Mouse (Mus musculus) embryonic stem cell, embryonic (primary cell): Measurements from ENCODE around the gene Tacc2.

Source experiments
- CTCF ChIA-PET, 4 experiments: fragments of 300-600 bp in 2 of 4; fragments of 350-600 bp in 2 of 4; sonication (Branson Sonifier 250); formaldehyde crosslinking; loops; one replicate each; lab custom pipeline; 2022; ENCODE audit warnings: inconsistent platforms in 2 of 4; lab: Charles Lee
- POLR2A ChIA-PET, 4 experiments: fragments of 300-600 bp in 2 of 4; fragments of 350-600 bp in 2 of 4; sonication (Branson Sonifier 250); formaldehyde crosslinking; loops; one replicate each; lab custom pipeline; 2022; ENCODE audit warnings: antibody characterized with exemption in 4 of 4, inconsistent platforms in 1 of 4; lab: Charles Lee

The Tacc2 gene

GRCm38 (mm10) chr7:130671301-130671700, 94.1 kb downstream of the Tacc2 start:
- ChIA-PET POLR2A (interaction anchor here in 3 of 4 experiments (0.5 to 7.6 kb wide), 49 partner anchors 8 to 196 kb away, joined by 3 to 71 read pairs (median 5); no protein-coding TSS in a partner anchor), CTCF (interaction anchor here (0.6 to 4.1 kb wide), 18 partner anchors 9 to 295 kb away, joined by 3 to 42 read pairs (median 4); no protein-coding TSS in a partner anchor)

- ChIA-PET POLR2A (interaction anchor here (0.6 to 7.6 kb wide), 27 partner anchors 7 to 93 kb away, joined by 3 to 71 read pairs (median 4); no protein-coding TSS in a partner anchor), CTCF (interaction anchor here (0.6 to 4.1 kb wide), 38 partner anchors 8 to 140 kb away, joined by 3 to 42 read pairs (median 3); no protein-coding TSS in a partner anchor)
These were observed 96.2 kb downstream of the Tacc2 start for GRCm38 (mm10) chr7:130673169-130674033.

GRCm38 (mm10) chr7:130674526-130674925, 97.3 kb downstream of the Tacc2 start:
- POLR2A ChIA-PET: interaction anchor here in 2 of 4 experiments (1.0 to 7.6 kb wide), 8 partner anchors 20 to 141 kb away, joined by 3 to 71 read pairs (median 4); no protein-coding TSS in a partner anchor
- CTCF ChIA-PET: interaction anchor here in 3 of 4 experiments (0.8 to 4.1 kb wide), 11 partner anchors 9 to 89 kb away, joined by 3 to 42 read pairs (median 8); no protein-coding TSS in a partner anchor

- ChIA-PET CTCF (interaction anchor here (0.6 to 2.6 kb wide), 7 partner anchors 10 to 1028 kb away, joined by 3 to 11 read pairs (median 4); no protein-coding TSS in a partner anchor), POLR2A (interaction anchor here in 2 of 4 experiments (0.5 to 2.5 kb wide), 15 partner anchors 8 to 144 kb away, joined by 3 to 9 read pairs (median 4); no protein-coding TSS in a partner anchor)
These were observed 99.8 kb downstream of the Tacc2 start for GRCm38 (mm10) chr7:130676885-130677540.

GRCm38 (mm10) chr7:130677541-130678274, 100.5 kb downstream of the Tacc2 start:
- ChIA-PET POLR2A (interaction anchor here in 2 of 4 experiments (0.5 to 2.5 kb wide), 19 partner anchors 8 to 145 kb away, joined by 3 to 9 read pairs (median 4); no protein-coding TSS in a partner anchor), CTCF (interaction anchor here in 3 of 4 experiments (0.7 to 2.8 kb wide), 8 partner anchors 12 to 85 kb away, joined by 3 to 12 read pairs (median 4); no protein-coding TSS in a partner anchor)

- POLR2A ChIA-PET: interaction anchor here in 2 of 4 experiments (1.0 to 2.5 kb wide), 15 partner anchors 9 to 146 kb away, joined by 3 to 9 read pairs (median 4); no protein-coding TSS in a partner anchor
These were observed 101.2 kb downstream of the Tacc2 start for GRCm38 (mm10) chr7:130678414-130678813.

GRCm38 (mm10) chr7:130681798-130682197, 104.6 kb downstream of the Tacc2 start:
- ChIA-PET POLR2A (interaction anchor here in 3 of 4 experiments (0.6 to 3.5 kb wide), 8 partner anchors 10 to 1090 kb away, joined by 3 to 28 read pairs (median 4); no protein-coding TSS in a partner anchor), CTCF (interaction anchor here in 2 of 4 experiments (0.6 to 0.9 kb wide), 2 partner anchors 18 to 45 kb away, joined by 3 to 4 read pairs; no protein-coding TSS in a partner anchor)

More at GRCm38 (mm10) chr7:130678414-130678813, 101.2 kb downstream of the Tacc2 start:
- CTCF ChIA-PET: interaction anchor here in 3 of 4 experiments (0.7 to 2.8 kb wide), 7 partner anchors 12 to 84 kb away, joined by 3 to 12 read pairs (median 3); no protein-coding TSS in a partner anchor

GRCm38 (mm10) chr7:130688601-130689000, 111.4 kb downstream of the Tacc2 start:
- CTCF ChIA-PET: no interaction called here
- POLR2A ChIA-PET: interaction anchor here in 2 of 4 experiments (0.9 to 1.9 kb wide), 4 partner anchors 11 to 156 kb away, joined by 3 to 8 read pairs (median 3); no protein-coding TSS in a partner anchor

GRCm38 (mm10) chr7:130690869-130691268, 113.6 kb downstream of the Tacc2 start:
- POLR2A ChIA-PET: interaction anchor here in 2 of 4 experiments (0.7 to 7.0 kb wide), 31 partner anchors 8 to 1946 kb away, joined by 3 to 96 read pairs (median 5); no protein-coding TSS in a partner anchor
- CTCF ChIA-PET: interaction anchor here in 3 of 4 experiments (0.6 to 2.7 kb wide), 6 partner anchors 11 to 86 kb away, joined by 3 to 9 read pairs (median 5); no protein-coding TSS in a partner anchor

GRCm38 (mm10) chr7:130691931-130692330, 114.7 kb downstream of the Tacc2 start:
- CTCF ChIA-PET: interaction anchor here in 3 of 4 experiments (0.7 to 2.7 kb wide), 9 partner anchors 12 to 608 kb away, joined by 3 to 9 read pairs (median 5); no protein-coding TSS in a partner anchor
- POLR2A ChIA-PET: interaction anchor here (0.5 to 7.0 kb wide), 50 partner anchors 7 to 1971 kb away, joined by 3 to 96 read pairs (median 5); no protein-coding TSS in a partner anchor

- POLR2A ChIA-PET: interaction anchor here (0.5 to 7.0 kb wide), 51 partner anchors 8 to 864 kb away, joined by 3 to 96 read pairs (median 5); no protein-coding TSS in a partner anchor
- CTCF ChIA-PET: interaction anchor here in 3 of 4 experiments (0.7 to 2.7 kb wide), 8 partner anchors 12 to 608 kb away, joined by 3 to 9 read pairs (median 5); no protein-coding TSS in a partner anchor
These were observed 115.2 kb downstream of the Tacc2 start for GRCm38 (mm10) chr7:130692392-130692942.

- ChIA-PET CTCF (interaction anchor here in 3 of 4 experiments (0.8 to 2.7 kb wide), 7 partner anchors 13 to 69 kb away, joined by 3 to 9 read pairs (median 5); no protein-coding TSS in a partner anchor), POLR2A (interaction anchor here in 3 of 4 experiments (0.5 to 7.0 kb wide), 41 partner anchors 9 to 864 kb away, joined by 3 to 96 read pairs (median 6); no protein-coding TSS in a partner anchor)
These were observed 115.9 kb downstream of the Tacc2 start for GRCm38 (mm10) chr7:130692943-130693799.

GRCm38 (mm10) chr7:130693800-130694193, 116.6 kb downstream of the Tacc2 start:
- ChIA-PET POLR2A (interaction anchor here in 2 of 4 experiments (0.6 to 7.0 kb wide), 17 partner anchors 9 to 163 kb away, joined by 3 to 96 read pairs (median 9); no protein-coding TSS in a partner anchor), CTCF (interaction anchor here in 1 of 4 experiments (2.1 kb wide), 1 partner anchor 20 kb away, joined by 5 read pairs; no protein-coding TSS in a partner anchor)

- ChIA-PET POLR2A (interaction anchor here in 3 of 4 experiments (0.7 to 7.0 kb wide), 15 partner anchors 9 to 30 kb away, joined by 3 to 64 read pairs (median 5); no protein-coding TSS in a partner anchor), CTCF (interaction anchor here in 1 of 4 experiments (1.1 kb wide), 1 partner anchor 15 kb away, joined by 3 read pairs; no protein-coding TSS in a partner anchor)
These were observed 118.6 kb downstream of the Tacc2 start for GRCm38 (mm10) chr7:130695669-130696338.
